Mouse (Mus musculus) brain, embryonic 14.5 days (tissue): ENCODE measurements around the gene Ppfibp1.

Source experiments
- CTCF ChIP-seq: fragments of 200-500 bp; IDR thresholded peaks from 2 replicates; pipeline ENCODE4 v1.5.1; 2012; ENCODE audit warnings: inconsistent platforms, mild to moderate bottlenecking, moderate library complexity, borderline replicate concordance; ENCODE audit not compliant: insufficient read depth, insufficient read length; ENCODE audit errors: extremely low read depth
- POLR2A ChIP-seq: fragments of 200-500 bp; IDR thresholded peaks from 2 replicates; pipeline ENCODE4 v1.6.1; 2012; ENCODE audit warnings: mild to moderate bottlenecking, inconsistent platforms, borderline replicate concordance; ENCODE audit not compliant: poor library complexity, insufficient read depth, insufficient read length, severe bottlenecking; ENCODE audit errors: extremely low read depth

DNA sequence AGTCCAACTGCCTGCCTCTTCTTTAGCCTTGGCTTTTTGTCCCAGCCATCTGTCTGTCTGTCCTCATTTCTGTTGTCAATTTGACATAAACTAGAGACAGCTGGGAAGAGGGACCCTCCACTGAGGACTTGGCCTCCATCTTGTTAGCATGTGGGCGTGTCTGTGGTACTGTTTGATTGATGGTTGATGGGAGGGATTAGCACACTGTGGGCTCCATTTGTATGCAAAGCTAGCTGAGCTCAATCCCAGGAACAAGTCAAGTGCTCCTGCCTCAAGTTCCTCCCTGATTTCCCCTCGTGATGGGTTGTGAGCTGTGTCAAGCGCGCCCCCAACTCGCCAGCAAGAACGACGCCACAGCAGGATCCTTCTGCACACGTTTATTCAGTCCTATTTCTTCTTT lies 188.6 kb downstream of the Ppfibp1 start:
- TF ChIP-seq CTCF (no peak), POLR2A (no peak)
